Mouse (Mus musculus): ENCODE measurements around the gene Nin.

Gene Nin

GRCm38 (mm10) chr12:70015936-70016335, 97.6 kb downstream of the Nin start:
- DNase-seq (ENCODE audit: low spot score), result no peak

- DNase-seq (ENCODE audit: low spot score), result peak; percentile 13
Observed at GRCm38 (mm10) chr12:70011681-70012080, 101.8 kb downstream of the Nin start.

- DNase-seq (ENCODE audit: low spot score), result no peak
Observed at GRCm38 (mm10) chr12:70010356-70010755, 103.2 kb downstream of the Nin start.

- DNase-seq (ENCODE audit: low spot score), result no peak
Observed at GRCm38 (mm10) chr12:70005103-70005502, 108.4 kb downstream of the Nin start.

- DNase-seq (ENCODE audit: low spot score), result peak; percentile 18
Observed at GRCm38 (mm10) chr12:69998186-69998983, 115.1 kb downstream of the Nin start.

GRCm38 (mm10) chr12:69995382-69995781, 118.1 kb downstream of the Nin start:
- DNase-seq (ENCODE audit: low spot score), result peak; percentile 73

GRCm38 (mm10) chr12:69986786-69987497, 126.6 kb downstream of the Nin start, which contains the start of gene Sav1:
Gene Sav1, minus strand, starts transcription at chr12:69987002.
- DNase-seq (ENCODE audit: low spot score), result peak; percentile 81

- peak; percentile 60 for DNase-seq (ENCODE audit: low spot score)
Observed at GRCm38 (mm10) chr12:69986241-69986762, 127.2 kb downstream of the Nin start.

GRCm38 (mm10) chr12:69985546-69985945, 128.0 kb downstream of the Nin start:
- DNase-seq (ENCODE audit: low spot score), result peak; percentile 47

- peak; percentile 22 for DNase-seq (ENCODE audit: low spot score)
Observed at GRCm38 (mm10) chr12:69982874-69983273, 130.6 kb downstream of the Nin start.

GRCm38 (mm10) chr12:69977376-69977998, 136.0 kb downstream of the Nin start:
- DNase-seq (ENCODE audit: low spot score), result no peak

- no peak for DNase-seq (ENCODE audit: low spot score)
Observed at GRCm38 (mm10) chr12:69976688-69977087, 136.8 kb downstream of the Nin start.

GRCm38 (mm10) chr12:69973666-69974065, 139.9 kb downstream of the Nin start:
- DNase-seq (ENCODE audit: low spot score), result no peak

GRCm38 (mm10) chr12:69968154-69968553, 145.4 kb downstream of the Nin start:
- DNase-seq (ENCODE audit: low spot score), result peak; percentile 67

- DNase-seq (ENCODE audit: low spot score), result no peak
Observed at GRCm38 (mm10) chr12:69967112-69967511, 146.4 kb downstream of the Nin start.

- DNase-seq (ENCODE audit: low spot score), result peak; percentile 32
Observed at GRCm38 (mm10) chr12:69966071-69966470, 147.4 kb downstream of the Nin start.

- DNase-seq (ENCODE audit: low spot score), result no peak
Observed at GRCm38 (mm10) chr12:69965644-69966043, 147.9 kb downstream of the Nin start.

- DNase-seq (ENCODE audit: low spot score), result no peak
Observed at GRCm38 (mm10) chr12:69963141-69963540, 150.4 kb downstream of the Nin start.

- peak; percentile 61 for DNase-seq (ENCODE audit: low spot score)
Observed at GRCm38 (mm10) chr12:69962468-69962867, 151.0 kb downstream of the Nin start.
